Mouse (Mus musculus): ENCODE results near the gene Numb. TPM values are rescaled to one million over a fixed set of nuclear protein-coding genes. Genes with fewer than 3 reads are reported as not detected.

Numb gene
- total and polyA plus RNA-seq, 2 experiments from 2014 or later: 9.0 to 17.5 TPM

- Histone ChIP-seq H3K27me3 (ENCODE audit: insufficient read depth, low read length) (no peaks in the 10 kb centered on the region), H3K4me1 (ENCODE audit: insufficient read depth, low read length) (no peaks in the 10 kb centered on the region), H3K9ac (replicated peaks; ENCODE audit: low read length, poor library complexity, severe bottlenecking) (no peak overlapping the region), H3K4me2 (ENCODE audit: low read depth, low read length, poor library complexity, severe bottlenecking) (no peak overlapping the region), H3K4me3 (ENCODE audit: low read depth, low read length) (no peak overlapping the region), H3K9me3 (ENCODE audit: low read length) (no peaks in the 10 kb centered on the region), H3K36me3 (ENCODE audit: insufficient read depth, low read length) (no peaks in the 10 kb centered on the region), H3K27ac (ENCODE audit: low read depth, low read length) (no peak overlapping the region)
- DNase-seq (ENCODE audit: low spot score): no peak
- no peak for TF ChIP-seq CTCF (IDR thresholded peaks at IDR 0.05)
- 89% methylated on average over 3 of the region's 3 CpGs for WGBS
- ATAC-seq (ENCODE audit: low FRiP score): no peak
Measured at GRCm38 (mm10) chr12:83854281-83854680, 67.5 kb downstream of the Numb start.

- no peak overlapping the region for H3K9ac ChIP-seq (replicated peaks; ENCODE audit: low read length, poor library complexity, severe bottlenecking)
- no peak overlapping the region for H3K4me2 ChIP-seq (ENCODE audit: low read depth, low read length, poor library complexity, severe bottlenecking)
- DNase-seq (ENCODE audit: low spot score) (no peak), ATAC-seq (ENCODE audit: low FRiP score) (no peak)
- 76% methylated on average over 5 of the region's 5 CpGs for WGBS
- no peak overlapping the region for H3K27ac ChIP-seq (ENCODE audit: low read depth, low read length)
- H3K36me3 ChIP-seq (ENCODE audit: insufficient read depth, low read length): no peaks in the 10 kb centered on the region
- H3K9me3 ChIP-seq (ENCODE audit: low read length): no peaks in the 10 kb centered on the region
- H3K4me3 ChIP-seq (ENCODE audit: low read depth, low read length): no peak overlapping the region
- TF ChIP-seq CTCF (IDR thresholded peaks at IDR 0.05): no peak
- H3K4me1 ChIP-seq (ENCODE audit: insufficient read depth, low read length): no peaks in the 10 kb centered on the region
- no peaks in the 10 kb centered on the region for H3K27me3 ChIP-seq (ENCODE audit: insufficient read depth, low read length)
Measured at GRCm38 (mm10) chr12:83852512-83853213, 69.1 kb downstream of the Numb start.

- no peaks in the 10 kb centered on the region for H3K27me3 ChIP-seq (ENCODE audit: insufficient read depth, low read length)
- no peak overlapping the region for H3K9ac ChIP-seq (replicated peaks; ENCODE audit: low read length, poor library complexity, severe bottlenecking)
- ATAC-seq (ENCODE audit: low FRiP score): no peak
- 77% methylated on average over 4 of the region's 4 CpGs for WGBS
- no peak overlapping the region for H3K4me2 ChIP-seq (ENCODE audit: low read depth, low read length, poor library complexity, severe bottlenecking)
- no peaks in the 10 kb centered on the region for H3K36me3 ChIP-seq (ENCODE audit: insufficient read depth, low read length)
- no peaks in the 10 kb centered on the region for H3K9me3 ChIP-seq (ENCODE audit: low read length)
- TF ChIP-seq CTCF (IDR thresholded peaks at IDR 0.05): no peak
- DNase-seq (ENCODE audit: low spot score): no peak
- H3K4me3 ChIP-seq (ENCODE audit: low read depth, low read length): no peak overlapping the region
- H3K27ac ChIP-seq (ENCODE audit: low read depth, low read length): no peak overlapping the region
- no peaks in the 10 kb centered on the region for H3K4me1 ChIP-seq (ENCODE audit: insufficient read depth, low read length)
Measured at GRCm38 (mm10) chr12:83850334-83850733, 71.4 kb downstream of the Numb start.

- ATAC-seq (ENCODE audit: low FRiP score) (no peak), DNase-seq (ENCODE audit: low spot score) (no peak)
- Histone ChIP-seq H3K9ac (replicated peaks; ENCODE audit: low read length, poor library complexity, severe bottlenecking) (no peak overlapping the region), H3K27me3 (ENCODE audit: insufficient read depth, low read length) (no peaks in the 10 kb centered on the region), H3K4me3 (ENCODE audit: low read depth, low read length) (no peak overlapping the region), H3K27ac (ENCODE audit: low read depth, low read length) (no peak overlapping the region), H3K4me2 (ENCODE audit: low read depth, low read length, poor library complexity, severe bottlenecking) (no peak overlapping the region), H3K4me1 (ENCODE audit: insufficient read depth, low read length) (no peaks in the 10 kb centered on the region), H3K9me3 (ENCODE audit: low read length) (no peaks in the 10 kb centered on the region), H3K36me3 (ENCODE audit: insufficient read depth, low read length) (no peaks in the 10 kb centered on the region)
- WGBS: 97% methylated on average over 1 of the region's 1 CpGs
- no peak for TF ChIP-seq CTCF (IDR thresholded peaks at IDR 0.05)
Measured at GRCm38 (mm10) chr12:83848595-83849231, 73.0 kb downstream of the Numb start.

- Histone ChIP-seq H3K27ac (ENCODE audit: low read depth, low read length) (no peak overlapping the region), H3K27me3 (ENCODE audit: insufficient read depth, low read length) (no peaks in the 10 kb centered on the region), H3K4me2 (ENCODE audit: low read depth, low read length, poor library complexity, severe bottlenecking) (no peak overlapping the region), H3K9me3 (ENCODE audit: low read length) (no peaks in the 10 kb centered on the region), H3K4me3 (ENCODE audit: low read depth, low read length) (no peak overlapping the region), H3K36me3 (ENCODE audit: insufficient read depth, low read length) (no peaks in the 10 kb centered on the region), H3K4me1 (ENCODE audit: insufficient read depth, low read length) (no peaks in the 10 kb centered on the region), H3K9ac (replicated peaks; ENCODE audit: low read length, poor library complexity, severe bottlenecking) (no peak overlapping the region)
- DNase-seq (ENCODE audit: low spot score) (no peak), ATAC-seq (ENCODE audit: low FRiP score) (no peak)
- WGBS: 95% methylated on average over 2 of the region's 2 CpGs
- TF ChIP-seq CTCF (IDR thresholded peaks at IDR 0.05): no peak
Measured at GRCm38 (mm10) chr12:83847877-83848276, 73.9 kb downstream of the Numb start.

- no peak overlapping the region for H3K9ac ChIP-seq (replicated peaks; ENCODE audit: low read length, poor library complexity, severe bottlenecking)
- no peaks in the 10 kb centered on the region for H3K4me1 ChIP-seq (ENCODE audit: insufficient read depth, low read length)
- 96% methylated on average over 3 of the region's 3 CpGs for WGBS
- no peak overlapping the region for H3K27ac ChIP-seq (ENCODE audit: low read depth, low read length)
- no peak overlapping the region for H3K4me2 ChIP-seq (ENCODE audit: low read depth, low read length, poor library complexity, severe bottlenecking)
- no peaks in the 10 kb centered on the region for H3K36me3 ChIP-seq (ENCODE audit: insufficient read depth, low read length)
- ATAC-seq (ENCODE audit: low FRiP score) (no peak), DNase-seq (ENCODE audit: low spot score) (no peak)
- H3K27me3 ChIP-seq (ENCODE audit: insufficient read depth, low read length): no peaks in the 10 kb centered on the region
- H3K9me3 ChIP-seq (ENCODE audit: low read length): no peaks in the 10 kb centered on the region
- H3K4me3 ChIP-seq (ENCODE audit: low read depth, low read length): no peak overlapping the region
- no peak for TF ChIP-seq CTCF (IDR thresholded peaks at IDR 0.05)
Measured at GRCm38 (mm10) chr12:83842678-83843440, 78.9 kb downstream of the Numb start.
